Mouse (Mus musculus) brown adipose tissue, adult 24 weeks (tissue): Measurements from ENCODE around the gene Hyls1. TPM values are rescaled to one million over a fixed set of nuclear protein-coding genes. Genes with fewer than 3 reads are reported as not detected.

ENCODE experiments used
- H3K27ac ChIP-seq: fragments of 200-500 bp; replicated peaks from 2 replicates; pipeline ENCODE4 v1.5.1; 2012; ENCODE audit warnings: low read depth, mild to moderate bottlenecking, low read length
- H3K4me1 ChIP-seq: fragments of 200-500 bp; 2 replicates; pipeline ENCODE4 v1.6.1; 2012; ENCODE audit warnings: low read length, mixed read lengths; ENCODE audit not compliant: control insufficient read depth, insufficient read depth, insufficient read length
- H3K4me3 ChIP-seq: fragments of 200-500 bp; 2 replicates; pipeline ENCODE4 v1.5.1; 2012; ENCODE audit warnings: low read depth, mild to moderate bottlenecking, low read length, moderate library complexity; ENCODE audit not compliant: insufficient read depth
- polyA plus RNA-seq: library from polyadenylated mRNA; stranded (reverse); fragments of >200 nt; gene quantifications from 2 replicates; pipeline ENCODE4 v1.2.4, GENCODE M21; 2012; ENCODE audit not compliant: missing spikeins, insufficient read depth, insufficient read length

Gene Hyls1
- polyA plus RNA-seq, 1 experiment, result 2.0 TPM

DNA sequence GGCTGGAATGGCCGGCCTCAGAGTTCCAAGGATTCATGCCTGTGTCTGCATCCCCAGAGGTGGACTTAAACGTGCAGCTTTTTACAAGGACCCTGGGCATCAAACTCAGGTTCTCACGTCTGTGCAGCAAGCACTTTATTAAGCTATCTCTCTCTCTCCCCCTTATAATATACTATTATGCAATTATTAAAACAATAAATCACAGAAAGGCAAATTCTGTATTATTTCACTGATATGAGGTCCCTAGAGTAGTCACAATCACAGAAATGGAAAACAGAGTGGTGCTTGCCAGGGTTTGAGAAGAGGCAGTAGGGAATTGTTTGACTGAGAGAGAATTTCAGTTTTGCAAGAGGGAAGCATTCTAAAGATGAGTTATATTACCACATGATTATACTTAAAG is 41.1 kb downstream of the Hyls1 start:
- Histone ChIP-seq H3K4me1 (no peaks in the 10 kb centered on the region), H3K4me3 (no peak overlapping the region), H3K27ac (no peak overlapping the region)

DNA sequence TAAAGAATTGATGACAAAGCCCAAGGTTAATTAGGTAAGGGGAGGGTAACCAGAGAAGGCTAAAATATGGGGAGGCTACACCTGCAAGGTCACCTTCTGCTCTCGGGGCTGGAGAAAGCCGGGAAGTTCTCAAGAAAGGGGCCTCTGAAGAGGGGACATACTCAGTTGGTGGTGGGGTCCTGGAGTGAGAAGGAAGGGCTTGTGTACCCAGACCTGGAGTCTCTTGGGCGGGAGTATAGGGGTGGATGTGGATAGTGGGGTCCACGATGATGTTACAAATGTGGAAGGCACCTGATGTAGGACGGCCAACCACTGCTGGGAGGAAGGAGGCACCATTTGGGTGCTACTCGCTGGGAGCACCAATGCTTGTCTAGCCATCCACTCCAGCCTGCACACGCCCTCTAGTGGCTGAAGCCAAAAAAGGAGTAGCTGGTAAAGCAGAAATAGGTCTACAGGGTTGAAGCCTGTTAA is 46.2 kb downstream of the Hyls1 start:
- no peak overlapping the region for H3K4me3 ChIP-seq
- H3K4me1 ChIP-seq, result no peaks in the 10 kb centered on the region
- no peak overlapping the region for H3K27ac ChIP-seq

DNA sequence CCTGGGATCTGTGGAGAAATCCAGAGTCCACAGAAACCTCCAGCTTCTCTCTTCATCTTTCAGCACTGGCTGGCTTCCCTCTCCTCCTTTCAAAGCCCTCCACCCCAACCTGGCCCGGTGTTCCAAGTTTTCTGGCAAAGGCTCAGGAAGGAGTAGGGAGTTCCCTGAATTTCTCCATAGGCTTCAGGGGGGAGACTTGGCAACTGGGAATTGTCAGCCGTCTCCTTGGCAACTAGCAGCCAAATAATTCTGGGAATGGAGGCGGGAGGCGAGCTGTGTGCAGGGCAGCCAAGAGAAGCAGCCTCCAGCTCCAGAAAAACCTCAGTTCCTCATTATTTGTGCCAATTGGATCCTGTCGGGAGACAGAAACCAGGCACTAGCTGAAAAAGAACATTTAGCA is 46.7 kb downstream of the Hyls1 start:
- H3K4me1 ChIP-seq, result no peaks in the 10 kb centered on the region
- no peak overlapping the region for H3K27ac ChIP-seq
- no peak overlapping the region for H3K4me3 ChIP-seq

GRCm38 (mm10) chr9:35522821-35523515 is 47.2 kb downstream of the Hyls1 start:
- no peaks in the 10 kb centered on the region for H3K4me1 ChIP-seq
- no peak overlapping the region for H3K27ac ChIP-seq
- H3K4me3 ChIP-seq, result no peak overlapping the region

DNA sequence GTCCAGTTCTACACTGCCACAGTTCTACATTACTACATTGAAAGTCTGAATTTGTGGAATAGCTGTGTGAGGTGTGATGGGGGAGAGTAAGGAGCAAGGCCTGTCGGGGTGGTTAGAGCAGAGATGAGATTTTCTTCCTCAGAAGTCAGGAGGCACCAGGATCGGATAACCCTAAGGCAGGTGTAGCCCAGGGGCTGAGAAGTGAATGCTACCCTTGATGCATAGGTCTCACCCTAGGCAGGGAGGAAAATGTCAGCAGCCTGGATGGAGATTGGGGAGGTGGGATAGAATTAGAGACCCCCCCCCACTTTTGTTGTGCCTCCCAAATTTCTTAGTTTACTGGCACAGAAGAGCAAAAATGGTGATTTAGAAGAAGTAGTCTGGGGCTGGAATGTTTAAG is 48.0 kb downstream of the Hyls1 start:
- no peak overlapping the region for H3K27ac ChIP-seq
- no peak overlapping the region for H3K4me3 ChIP-seq
- no peaks in the 10 kb centered on the region for H3K4me1 ChIP-seq

DNA sequence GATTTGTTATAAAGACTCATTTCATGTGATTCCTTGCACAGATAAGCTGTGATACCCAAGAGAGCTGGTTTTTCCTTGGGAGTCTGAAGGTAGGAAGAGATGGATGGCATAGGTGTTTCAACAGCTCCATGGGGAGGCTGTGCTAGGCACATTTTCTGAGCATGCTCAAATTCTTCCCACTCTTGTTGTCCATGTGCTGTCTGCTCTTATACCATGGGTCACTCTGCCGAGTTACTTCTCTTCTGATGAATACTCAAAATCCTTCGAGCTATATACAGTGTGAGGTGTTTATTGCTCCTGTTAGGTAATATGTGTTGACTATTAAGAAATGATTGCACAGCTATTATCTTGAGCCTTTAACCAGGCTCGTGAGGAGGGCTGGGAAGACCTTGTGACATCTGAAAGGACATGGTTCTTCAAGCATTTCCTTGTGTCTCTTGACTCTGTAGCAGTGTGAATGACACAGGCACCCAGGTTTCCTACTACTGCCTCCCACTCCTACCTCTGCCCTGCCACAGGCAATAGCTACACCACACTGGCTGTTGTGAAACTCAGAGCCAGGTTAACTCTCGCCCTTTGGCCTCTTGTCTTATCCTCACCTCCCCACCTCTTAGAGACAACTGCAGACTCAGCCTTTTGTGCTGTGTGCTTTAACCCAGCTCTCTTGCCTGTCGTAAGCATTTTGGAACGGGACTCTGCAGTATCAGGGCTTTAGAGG is 49.4 kb downstream of the Hyls1 start:
- Histone ChIP-seq H3K27ac (no peak overlapping the region), H3K4me1 (no peaks in the 10 kb centered on the region), H3K4me3 (no peak overlapping the region)

DNA sequence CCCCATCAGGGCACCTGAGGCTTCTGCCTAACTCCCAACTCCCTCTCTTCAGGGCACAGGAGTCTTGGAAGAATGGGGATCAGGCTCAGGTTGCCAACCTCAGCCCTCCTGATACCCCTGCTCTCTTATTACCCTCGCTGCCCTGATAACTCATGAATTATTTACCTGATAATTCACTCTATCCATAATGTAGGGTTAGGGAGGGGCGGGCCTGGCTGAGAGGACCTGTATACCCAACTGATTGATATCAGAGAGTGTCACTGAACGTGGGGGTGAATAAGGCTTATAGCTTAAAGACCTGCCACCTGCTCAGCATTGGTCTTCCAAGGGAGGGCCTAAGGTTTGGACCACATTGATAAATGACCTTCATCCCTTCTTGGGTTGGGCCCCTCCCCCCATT is 52.0 kb downstream of the Hyls1 start, which contains the start of gene Gm1113:
Gene Gm1113 (minus strand): TSS at position 101 of the 400 bp plus-strand sequence.
- Histone ChIP-seq H3K27ac (no peak within 1 kb of the TSS), H3K4me1 (no peaks in the 10 kb centered on the region), H3K4me3 (no peak within 1 kb of the TSS)

DNA sequence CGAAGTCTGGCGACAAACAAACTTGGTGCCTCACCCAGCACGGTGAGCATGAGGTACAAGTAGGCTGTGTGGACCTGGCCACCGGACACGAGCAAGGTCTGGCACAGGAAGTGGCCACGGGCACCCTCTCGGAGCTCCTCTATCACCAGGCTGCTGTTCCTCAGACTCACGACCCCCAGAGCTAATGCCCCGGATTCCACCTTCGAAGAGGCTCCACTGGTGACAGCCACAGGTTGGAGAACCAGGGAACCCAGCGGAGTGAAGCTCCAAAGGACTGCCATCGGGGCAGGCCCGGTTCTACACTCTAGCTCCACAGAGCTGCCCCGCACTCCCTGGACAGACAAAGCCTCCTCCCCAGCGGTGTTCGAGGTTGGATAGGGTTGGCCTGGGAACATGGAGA is 53.5 kb downstream of the Hyls1 start:
- H3K27ac ChIP-seq, result no peak overlapping the region
- no peaks in the 10 kb centered on the region for H3K4me1 ChIP-seq
- no peak overlapping the region for H3K4me3 ChIP-seq

GRCm38 (mm10) chr9:35516182-35516581 is 54.0 kb downstream of the Hyls1 start:
- H3K4me3 ChIP-seq, result no peak overlapping the region
- no peak overlapping the region for H3K27ac ChIP-seq
- H3K4me1 ChIP-seq, result no peaks in the 10 kb centered on the region

- H3K4me3 ChIP-seq, result no peak overlapping the region
- no peaks in the 10 kb centered on the region for H3K4me1 ChIP-seq
- no peak overlapping the region for H3K27ac ChIP-seq
These were observed 56.3 kb downstream of the Hyls1 start for GRCm38 (mm10) chr9:35513900-35514299.

Other genes with a start within 250 kb of the Hyls1 start
- 3.8 and 10.9 TPM in 2 replicates for gene Cdon, start 149.3 kb downstream of the Hyls1 start, polyA plus RNA-seq
- gene Gm1113, start 52.1 kb downstream of the Hyls1 start, polyA plus RNA-seq, result not detected in 2 replicates
- gene Ddx25, start 11.9 kb downstream of the Hyls1 start, polyA plus RNA-seq, result not detected in 2 replicates
- 4.4 and 7.6 TPM in 2 replicates for gene Pus3, start 11.8 kb downstream of the Hyls1 start, polyA plus RNA-seq
- not detected in 2 replicates for gene Pate2, start 114 bp downstream of the Hyls1 start, polyA plus RNA-seq
- not detected in 2 replicates for gene Pate4, start 41.5 kb upstream of the Hyls1 start, polyA plus RNA-seq
- not detected in 2 replicates for gene Pate3, start 77.8 kb upstream of the Hyls1 start, polyA plus RNA-seq
- not detected in 2 replicates for gene Pate1, start 117.0 kb upstream of the Hyls1 start, polyA plus RNA-seq
- not detected in 2 replicates for gene Gm17677, start 170.7 kb upstream of the Hyls1 start, polyA plus RNA-seq
- not detected in 2 replicates for gene Gm17727, start 207.7 kb upstream of the Hyls1 start, polyA plus RNA-seq
- not detected in 2 replicates for gene Gm27235, start 219.7 kb upstream of the Hyls1 start, polyA plus RNA-seq
- not detected in 2 replicates for gene D730048I06Rik, start 219.7 kb upstream of the Hyls1 start, polyA plus RNA-seq